Mouse (Mus musculus) heart, postnatal 4 days (tissue): ENCODE data around the gene BC005561. TPM values are rescaled to one million over a fixed set of nuclear protein-coding genes. Genes with fewer than 3 reads are reported as not detected.
"Not testable (repeated sequence)": the region's sequence is repeated elsewhere in the genome, so short reads cannot be mapped to it uniquely, and the experiment has no call there.

ENCODE experiments used
- DNase-seq: peaks from one replicate; pipeline ENCODE4 v3.0.0; 2021
- total RNA-seq, 2 experiments: library from RNA; stranded (reverse); gene quantifications; 2 replicates each; pipeline ENCODE4 v1.2.3; 2021

The BC005561 gene
- total RNA-seq, result 1 to 10 TPM; 8.1 to 8.2 TPM

DNA sequence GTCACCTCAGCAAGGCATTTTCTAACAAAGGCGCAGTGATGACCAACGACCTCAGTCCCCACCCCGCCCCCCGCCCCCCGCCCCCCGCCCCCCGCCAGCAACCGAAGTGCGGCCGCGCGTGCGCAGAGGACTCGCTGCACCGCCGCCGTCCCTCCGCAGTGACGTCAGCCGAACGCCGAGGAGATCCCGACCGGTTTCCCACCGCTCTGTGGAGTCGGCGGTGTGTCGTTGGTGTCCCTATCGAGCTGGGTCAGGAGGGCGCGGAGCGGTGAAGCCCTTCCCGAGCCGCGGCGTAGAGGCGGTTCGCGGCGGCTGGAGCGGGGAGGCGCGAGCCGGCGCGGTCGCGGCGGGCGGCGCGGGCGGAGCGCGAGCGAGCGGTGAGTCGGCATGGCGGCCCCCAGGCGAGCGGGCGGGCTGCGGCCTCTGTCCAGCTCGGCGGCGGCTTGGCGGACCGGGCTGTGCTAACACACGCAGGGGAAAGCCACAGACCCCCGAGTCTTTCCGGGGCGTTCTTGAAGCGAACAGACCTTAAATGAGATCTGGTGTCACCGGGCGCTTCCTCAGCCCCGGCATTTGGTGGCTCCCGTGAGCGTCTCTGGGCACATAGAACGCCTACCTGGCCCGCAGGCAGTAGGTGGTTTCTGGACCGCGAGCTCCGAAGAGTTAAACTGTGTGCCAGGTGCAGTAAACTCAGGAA, at the start of gene BC005561:
Gene BC005561, plus strand, starts transcription at position 158 of the 697 bp plus-strand sequence.
- peak; percentile 90 for DNase-seq

DNA sequence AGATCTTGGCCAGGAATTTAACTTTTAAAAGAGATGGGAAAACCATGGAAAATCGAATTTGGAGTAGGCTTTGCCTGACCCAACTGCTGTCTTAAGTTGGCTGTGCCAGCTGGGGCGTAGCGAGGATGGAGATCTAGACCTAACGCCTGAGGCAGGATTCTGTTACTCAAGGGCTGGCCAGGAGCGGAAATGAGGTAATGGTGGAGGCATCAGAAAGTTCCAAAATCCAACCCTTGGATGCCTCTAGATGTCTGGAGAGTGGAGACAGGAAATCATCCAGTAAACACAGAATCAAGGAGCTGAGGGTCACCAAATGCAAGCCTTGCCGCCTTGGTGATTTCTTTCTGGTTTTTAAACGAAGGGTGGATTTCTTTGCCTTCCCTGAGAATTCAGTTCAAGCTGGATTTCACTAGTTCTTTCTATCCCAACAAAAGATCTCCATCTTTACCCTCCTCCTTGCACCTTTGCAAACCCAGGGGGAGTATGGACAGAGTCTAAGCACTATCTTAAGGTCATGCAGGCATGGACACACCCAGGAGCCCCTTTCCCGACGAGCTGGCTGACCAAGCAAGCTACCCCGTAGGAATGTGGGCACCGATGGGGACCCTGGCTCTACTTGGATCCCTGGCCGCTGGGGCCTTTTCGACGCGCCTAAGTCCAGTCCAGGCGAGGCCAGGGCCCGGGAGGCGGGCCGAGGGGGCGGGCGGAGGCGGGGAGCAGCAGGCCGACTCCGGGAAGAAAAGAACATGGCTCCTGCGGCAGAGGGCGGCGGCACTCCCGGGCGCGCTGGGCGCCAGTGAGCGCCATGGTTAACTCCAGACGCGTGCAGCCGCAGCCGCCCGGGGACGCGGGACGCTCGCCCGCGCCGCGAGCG, 49.1 kb upstream of the BC005561 start, which contains the start of gene Pkd2:
Gene Pkd2, plus strand, starts transcription at position 619 of the 874 bp plus-strand sequence.
- DNase-seq, result peak; percentile 83

DNA sequence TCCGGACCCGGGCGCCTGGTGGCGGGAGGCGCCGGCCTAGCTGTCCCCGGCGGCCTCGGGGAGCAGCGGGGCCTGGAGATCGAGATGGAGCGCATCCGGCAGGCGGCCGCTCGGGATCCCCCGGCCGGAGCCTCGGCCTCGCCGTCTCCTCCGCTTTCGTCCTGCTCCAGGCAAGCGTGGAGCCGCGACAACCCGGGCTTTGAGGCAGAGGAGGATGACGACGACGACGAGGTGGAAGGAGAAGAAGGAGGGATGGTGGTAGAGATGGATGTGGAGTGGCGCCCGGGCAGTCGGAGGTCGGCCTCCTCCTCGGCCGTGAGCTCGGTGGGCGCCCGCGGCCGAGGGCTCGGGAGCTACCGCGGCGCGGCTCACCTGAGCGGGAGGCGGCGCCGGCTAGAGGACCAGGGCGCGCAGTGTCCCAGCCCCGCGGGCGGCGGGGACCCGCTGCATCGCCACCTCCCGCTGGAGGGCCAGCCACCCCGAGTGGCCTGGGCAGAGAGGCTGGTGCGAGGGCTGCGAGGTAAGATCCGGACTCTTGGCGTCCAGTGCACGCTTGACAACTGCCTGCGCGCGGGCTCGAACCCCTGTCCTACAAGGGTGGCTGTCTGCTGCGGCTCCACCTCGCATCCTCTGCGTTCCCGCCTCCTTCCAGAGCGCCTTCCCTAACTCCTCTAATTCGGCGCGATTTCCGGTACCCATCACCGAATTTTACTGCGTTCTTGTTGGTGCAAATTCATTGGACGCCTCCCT, 48.3 kb upstream of the BC005561 start:
- DNase-seq, result peak; percentile 68

DNA sequence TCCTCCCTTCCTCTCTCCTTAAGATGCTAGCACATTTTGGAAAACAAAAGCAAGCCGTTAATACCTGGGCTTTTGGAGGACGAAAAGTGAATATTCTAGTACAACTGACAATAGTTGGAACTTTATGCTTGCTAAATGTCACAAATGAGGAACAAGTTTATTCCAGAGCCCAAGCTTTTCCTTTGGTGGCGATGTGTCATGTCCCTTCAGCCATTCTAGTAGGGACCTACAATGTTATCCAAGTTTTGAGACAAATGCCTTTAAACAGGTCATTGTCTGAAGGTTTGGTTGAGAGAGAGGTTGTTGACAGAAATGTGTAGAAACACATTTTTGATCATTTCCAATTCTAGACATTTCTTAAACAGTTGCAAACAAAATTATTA, 47.7 kb upstream of the BC005561 start:
- peak; percentile 20 for DNase-seq

DNA sequence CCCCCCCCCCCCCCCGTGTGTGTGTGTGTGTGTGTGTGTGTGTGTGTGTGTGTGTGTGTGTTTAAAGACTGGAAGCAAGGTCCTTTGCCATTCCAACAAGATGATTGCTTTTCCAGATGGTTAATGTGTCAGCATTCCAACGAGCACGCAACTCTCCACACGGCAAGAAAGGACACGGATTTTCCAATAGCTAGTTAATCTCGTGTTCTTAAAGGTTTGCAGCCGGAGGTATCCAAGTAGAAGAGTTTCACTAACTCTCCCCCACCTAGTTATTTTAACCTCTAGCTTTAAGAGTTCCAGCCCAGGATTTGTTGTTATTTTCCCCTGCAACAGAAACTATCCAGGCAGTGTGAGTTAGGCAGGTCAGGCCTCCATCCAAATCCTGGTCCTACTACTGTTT, 47.3 kb upstream of the BC005561 start:
- DNase-seq, result no peak

DNA sequence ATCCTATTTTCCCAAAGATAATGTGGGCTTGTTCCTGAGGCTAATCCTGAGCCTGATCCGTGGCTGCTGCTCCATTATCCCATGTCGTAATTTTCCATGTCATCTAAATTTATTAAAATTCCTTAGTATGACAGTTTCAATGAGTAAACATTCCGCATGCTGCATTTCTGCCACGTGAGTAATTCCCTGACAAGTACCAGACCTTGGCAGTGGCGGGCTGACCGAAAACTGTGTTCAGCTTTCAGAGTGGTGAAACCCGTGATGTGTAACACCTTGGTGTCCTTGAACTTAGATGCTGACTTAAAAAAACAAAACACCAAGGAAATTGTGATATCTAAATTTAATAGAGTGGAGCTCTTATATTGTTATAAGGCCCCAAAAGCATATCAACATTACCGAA, 42.9 kb upstream of the BC005561 start:
- no peak for DNase-seq

DNA sequence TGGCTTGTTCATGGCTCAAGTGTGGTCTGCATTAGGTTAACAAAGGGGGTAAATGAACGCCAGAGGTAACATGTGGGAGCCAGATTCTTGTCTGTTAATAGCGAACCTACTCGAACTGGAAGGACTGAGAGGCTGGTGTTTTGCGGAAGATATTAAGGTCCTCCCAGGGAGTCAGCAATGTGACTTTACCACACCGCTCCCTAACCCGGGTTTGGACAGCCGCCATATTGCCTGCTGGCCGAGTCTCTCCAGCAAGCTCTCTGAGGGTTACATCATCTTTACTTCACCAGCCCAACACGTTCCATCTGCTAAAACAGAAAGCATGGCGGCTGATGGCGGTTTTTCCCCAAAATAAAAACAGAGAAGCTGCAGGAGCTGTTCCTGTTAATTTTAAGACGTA, 42.4 kb upstream of the BC005561 start:
- DNase-seq, result peak; percentile 79

DNA sequence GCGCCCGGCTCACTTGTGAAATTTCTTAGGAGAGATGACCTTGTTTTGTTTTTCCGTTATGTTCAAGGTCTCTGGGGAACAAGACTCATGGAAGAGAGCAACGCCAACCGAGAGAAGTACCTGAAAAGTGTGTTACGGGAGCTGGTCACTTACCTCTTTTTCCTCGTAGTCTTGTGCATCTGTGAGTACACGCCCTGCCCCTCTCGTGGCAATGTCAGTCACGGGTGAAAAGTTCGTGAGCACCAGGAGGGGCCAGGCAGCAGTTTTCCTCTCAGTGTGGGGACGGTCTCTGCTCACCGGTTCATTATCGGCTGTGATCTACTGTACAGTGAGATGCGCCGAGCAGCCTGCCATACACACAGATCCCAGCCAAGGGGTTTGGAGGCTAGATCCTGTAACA, 41.3 kb upstream of the BC005561 start:
- no peak for DNase-seq

DNA sequence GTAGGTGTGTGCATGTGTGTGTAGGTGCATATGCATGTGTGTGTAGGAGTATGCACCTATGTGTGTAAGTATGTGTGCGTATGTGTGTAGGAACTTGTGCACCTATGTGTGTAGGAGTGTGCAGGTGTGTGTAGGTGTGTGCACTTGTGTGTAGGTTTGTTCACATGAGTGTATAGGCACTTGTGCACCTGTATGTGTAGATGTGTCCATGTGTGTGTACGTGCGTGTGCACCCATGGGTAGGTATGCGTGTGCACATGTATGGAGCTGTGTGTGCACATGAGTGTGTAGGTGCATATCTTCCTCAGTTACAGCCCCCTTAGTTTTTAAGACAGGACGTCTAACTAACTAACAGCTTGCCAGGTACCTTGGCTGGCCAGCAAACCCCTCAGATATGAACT, 39.6 kb upstream of the BC005561 start:
- DNase-seq, result no peak

DNA sequence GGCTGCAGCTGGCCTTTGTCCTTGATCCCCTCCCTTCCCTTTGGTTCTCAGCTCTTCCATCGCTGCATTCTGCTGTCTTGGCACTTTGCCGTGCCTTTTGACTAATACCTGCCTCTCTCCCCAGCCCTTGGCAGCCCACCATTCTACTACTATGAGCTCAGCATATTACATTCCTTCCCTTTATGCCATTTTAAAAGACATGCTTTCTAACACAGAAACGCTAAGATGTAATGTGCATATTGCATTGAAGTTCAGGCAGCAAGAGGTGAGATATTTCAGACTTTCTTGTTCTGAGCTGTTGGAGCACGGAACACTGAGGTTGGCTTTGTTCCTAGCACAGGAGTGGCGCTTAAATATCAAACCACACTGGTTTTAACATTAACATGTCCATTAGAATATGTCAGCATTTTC, 37.2 kb upstream of the BC005561 start:
- DNase-seq, result no peak

DNA sequence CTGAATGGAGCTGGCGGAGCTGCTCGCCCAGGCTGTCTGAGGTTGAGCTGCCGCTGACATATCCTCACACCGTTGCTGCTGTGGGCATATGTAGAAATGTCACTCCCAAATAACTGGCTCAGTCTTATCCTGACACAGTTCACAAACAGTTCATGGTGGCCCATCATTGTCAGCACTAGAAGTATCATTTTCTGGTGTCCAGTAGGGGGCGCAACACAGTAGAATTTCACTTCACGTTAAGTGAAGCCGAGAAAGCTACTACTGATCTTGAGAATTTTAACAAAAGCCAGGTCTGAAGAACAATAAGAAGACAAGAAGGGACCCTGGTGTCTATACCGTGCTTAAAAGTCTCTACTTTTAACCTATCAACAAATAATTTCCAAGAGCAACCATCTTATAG, 35.8 kb upstream of the BC005561 start:
- DNase-seq, result peak; percentile 13

DNA sequence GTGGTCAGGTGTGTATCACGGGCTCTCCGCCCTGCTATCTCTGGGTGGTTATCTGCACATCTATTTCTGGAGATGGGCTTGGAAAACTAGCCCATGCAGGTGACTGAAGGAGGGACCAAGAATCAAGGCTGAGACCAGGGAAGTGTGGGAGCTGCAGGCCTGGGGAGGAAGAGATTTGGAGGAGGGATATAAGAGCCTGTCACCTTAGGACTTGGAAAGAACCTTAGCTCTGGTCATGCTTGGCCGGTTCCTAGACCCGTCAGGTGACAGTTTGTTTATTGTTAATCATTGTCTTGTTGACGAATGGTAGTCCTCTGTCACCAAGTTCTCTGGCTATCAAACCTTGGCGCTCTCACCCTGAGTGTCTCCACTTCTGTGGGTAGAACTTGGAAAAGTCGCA, 27.8 kb upstream of the BC005561 start:
- DNase-seq, result no peak

DNA sequence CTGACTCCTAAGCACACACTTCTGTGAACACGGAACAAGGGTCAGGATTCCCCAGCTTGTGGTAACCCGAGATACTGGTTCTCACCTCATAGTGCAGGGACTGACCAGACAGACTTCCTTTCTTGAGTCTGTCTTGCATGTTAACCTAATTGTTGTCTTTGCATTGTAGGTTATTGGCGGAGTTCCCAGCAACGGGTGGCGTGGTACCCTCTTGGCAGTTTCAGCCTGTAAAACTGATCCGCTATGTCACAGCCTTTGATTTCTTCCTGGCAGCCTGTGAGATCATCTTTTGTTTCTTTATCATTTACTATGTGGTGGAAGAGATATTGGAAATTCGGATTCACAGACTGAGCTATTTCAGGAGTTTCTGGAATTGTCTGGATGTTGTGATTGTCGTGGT, 25.3 kb upstream of the BC005561 start:
- no peak for DNase-seq

DNA sequence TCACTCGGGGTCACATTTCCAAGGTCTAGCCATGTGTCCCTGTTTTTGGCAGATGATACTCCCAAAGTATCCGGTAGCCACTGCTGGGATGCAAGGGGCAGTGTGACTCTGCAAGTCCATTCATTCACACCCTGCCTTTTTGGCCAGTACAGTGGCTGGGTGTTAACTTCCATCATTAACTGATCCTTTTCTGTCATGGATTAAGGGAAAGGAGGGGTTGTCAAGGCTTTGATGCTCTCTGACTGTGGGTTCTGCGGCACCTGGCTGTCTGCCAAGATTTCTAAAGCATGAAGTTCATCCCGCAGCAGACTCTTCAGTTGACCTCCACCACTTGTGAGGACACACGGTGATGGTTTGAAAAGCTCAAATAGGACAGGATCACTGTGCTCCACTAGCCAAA, 16.6 kb upstream of the BC005561 start:
- DNase-seq, result no peak

DNA sequence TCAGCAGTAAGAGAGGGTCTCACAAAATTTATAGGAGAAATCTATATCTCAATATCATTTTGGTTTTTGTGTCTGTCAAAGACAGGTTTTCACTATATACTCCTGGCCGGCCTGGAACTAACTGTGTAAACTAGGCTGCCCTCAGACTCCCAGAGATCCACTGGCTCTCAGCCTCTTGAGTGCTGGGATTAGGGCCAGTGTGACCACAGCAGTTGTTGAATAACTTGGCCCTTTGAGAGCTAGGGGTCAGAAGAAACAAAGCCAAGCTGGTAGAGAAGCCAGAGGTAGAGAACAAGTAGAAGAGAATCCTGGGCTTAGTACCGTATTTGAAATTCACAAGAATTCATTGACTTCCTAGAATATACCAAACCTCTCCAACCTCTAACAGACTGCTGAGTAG, 3.3 kb upstream of the BC005561 start:
- no peak for DNase-seq

DNA sequence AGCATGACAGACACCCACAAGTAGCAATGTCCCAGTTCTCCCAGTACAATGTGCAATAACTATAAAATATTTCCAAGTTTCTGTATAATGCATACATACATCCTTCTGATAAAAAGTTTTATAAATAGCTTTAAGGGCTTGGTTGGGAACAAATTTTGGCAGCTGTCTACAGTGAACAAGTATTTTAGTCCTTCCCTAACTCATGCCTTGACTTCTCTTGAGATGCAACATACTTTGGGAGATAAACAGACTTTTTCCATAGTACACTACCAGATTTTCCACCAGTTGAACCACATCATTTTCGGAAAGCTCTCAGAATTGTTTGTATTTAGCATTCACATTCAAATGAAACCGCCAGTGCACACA, 340 bp upstream of the BC005561 start:
- no peak for DNase-seq

DNA sequence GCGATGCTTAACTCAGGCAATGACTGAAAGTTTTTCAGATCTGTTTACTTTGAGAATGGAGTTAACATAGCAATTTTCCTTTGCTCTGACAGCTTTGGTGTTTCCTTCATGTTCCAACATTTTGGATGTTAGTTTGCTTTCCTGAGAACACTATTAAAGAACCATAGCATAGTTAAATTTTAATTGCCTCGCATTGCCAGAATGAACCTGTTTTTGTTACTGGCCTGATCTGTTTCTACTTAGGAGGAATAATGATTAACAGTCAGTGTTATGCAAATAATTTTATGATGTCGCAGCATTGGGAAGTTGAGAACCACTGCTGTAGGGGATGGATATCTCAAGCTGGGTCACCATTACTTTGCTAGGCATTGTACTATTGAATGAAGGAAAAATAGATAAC, 3.1 kb downstream of the BC005561 start:
- DNase-seq, result no peak

DNA sequence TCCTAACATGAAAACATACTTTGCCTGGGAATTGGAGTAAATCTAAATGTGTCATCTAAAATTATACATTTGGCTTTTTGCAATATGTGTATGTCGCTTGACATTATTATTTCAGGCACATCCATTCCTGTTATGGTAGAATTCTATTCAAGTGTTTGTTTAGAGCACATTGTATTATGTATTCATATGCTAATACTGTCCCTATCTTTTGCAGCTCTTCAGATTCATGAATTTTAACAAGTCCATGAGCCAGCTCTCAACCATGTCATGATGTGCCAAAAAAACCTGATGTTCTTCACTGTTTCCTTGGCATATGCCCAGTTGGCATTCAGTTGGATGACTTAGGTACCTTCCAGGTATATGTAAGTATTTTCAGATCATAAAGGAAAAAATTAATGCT, 30.5 kb downstream of the BC005561 start:
- DNase-seq, result no peak

DNA sequence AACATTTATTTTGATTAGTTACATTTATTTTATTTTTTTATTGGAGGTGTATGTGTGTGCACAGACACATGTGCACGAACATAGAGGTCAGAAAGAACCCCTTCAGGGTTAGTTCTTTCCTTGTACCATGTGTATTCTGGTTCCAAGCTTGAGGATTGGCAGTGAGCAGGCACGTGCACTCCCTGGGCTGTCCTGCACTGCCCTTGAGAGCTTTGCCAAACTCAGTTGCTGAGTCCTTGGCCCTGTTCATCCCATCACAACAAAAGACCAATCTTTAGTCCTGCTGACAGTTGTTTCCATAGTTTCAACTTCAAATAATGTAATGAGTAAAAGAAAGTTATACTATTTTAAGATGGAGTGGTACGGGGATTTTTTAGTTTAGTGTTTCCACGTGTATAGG, 31.2 kb downstream of the BC005561 start:
- DNase-seq, result no peak

DNA sequence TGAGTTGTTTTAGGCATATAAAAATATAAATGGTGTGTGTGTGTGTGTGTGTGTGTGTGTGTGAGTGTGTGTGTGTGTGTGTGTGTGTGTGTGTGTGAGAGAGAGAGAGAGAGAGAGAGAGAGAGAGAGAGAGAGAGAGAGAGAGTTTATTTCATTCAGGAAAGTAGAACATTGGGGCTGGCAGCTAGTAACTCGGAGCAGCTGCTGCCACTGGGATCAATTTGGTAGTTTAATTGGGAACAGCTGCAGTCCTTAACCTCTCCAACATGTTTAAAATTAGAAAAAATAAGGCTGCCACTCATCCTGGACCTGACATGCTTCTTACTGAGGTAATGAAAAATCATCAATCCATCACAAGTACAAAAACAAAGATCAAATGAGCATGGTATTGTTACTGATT, 59.9 kb downstream of the BC005561 start:
- DNase-seq, result not testable (repeated sequence)

DNA sequence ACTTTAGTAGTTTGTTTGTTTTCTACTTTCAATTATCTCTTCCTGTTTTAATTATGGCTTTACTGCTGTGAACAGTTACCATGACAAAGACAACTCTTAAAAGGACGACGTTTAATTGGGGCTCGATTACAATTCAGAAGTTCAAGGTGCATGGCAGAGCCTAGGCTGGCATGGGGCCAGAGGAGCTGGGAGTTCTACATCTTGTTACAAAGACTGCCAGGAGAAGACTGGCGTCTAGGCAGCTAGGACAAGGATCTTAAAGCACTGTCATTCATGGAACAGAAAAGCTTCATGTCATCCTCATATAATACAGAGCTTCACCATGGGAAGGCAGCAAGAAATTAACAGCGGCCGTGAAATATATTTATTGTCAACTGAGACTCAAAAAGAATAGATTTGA, 62.6 kb downstream of the BC005561 start:
- DNase-seq, result peak; percentile 47

DNA sequence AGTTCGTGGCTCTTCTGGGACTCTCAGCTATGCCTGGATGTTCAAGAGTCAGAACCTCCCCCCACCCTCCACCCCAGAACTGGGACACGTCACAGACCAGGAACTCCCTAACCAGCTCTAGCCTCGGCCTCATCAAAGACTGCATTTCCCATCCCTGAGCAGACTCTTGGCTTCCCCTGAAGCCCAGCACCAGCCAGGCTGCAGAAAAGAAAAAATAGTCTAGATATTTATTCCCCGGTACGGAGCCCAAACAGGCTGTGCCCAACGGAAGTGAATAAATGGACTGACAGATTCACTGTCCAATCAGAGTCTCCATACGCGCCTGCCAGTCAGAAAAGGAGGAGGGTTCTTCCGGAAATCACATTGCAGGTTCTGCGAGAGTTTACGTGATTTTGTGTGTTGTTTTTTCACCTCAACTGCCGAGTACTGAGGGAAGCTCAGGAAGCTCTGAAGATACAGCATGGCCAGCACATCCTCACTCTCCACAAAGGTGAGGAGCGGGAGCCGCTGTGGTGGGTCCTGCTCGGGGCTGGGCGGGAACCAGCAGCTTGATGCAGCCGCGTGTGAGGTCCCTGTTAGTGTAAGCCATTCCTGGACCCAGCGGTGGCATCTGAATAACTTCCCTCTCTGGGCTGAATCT, 63.2 kb downstream of the BC005561 start:
- peak; percentile 87 for DNase-seq
